Mouse (Mus musculus): ENCODE measurements around the gene Wwc2. TPM values are rescaled to one million over a fixed set of nuclear protein-coding genes. Genes with fewer than 3 reads are reported as not detected.
A peak's percentile ranks its signal among the peaks of the same experiment; 100 is the strongest.

Gene Wwc2
- polyA plus RNA-seq, 1 experiment from 2014 or later: 10.0 TPM

DNA sequence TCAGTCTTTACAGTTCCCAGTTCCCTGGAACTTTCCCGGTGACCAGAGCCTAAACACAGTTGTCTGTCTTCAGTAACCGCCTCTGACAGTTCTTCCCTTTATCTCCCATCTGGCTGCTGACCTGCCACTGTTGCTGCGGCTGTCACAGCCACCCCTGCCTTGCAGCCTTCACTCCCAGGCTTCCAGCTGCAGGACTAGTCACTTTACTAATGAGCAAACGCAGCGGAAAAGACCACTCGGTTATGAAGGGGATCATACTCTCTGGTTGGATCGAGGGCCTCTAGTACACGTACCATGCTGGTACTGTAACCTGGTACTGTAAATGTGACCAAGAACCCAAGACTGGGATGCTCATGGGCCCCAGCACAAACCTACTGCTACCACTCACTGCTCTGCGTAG lies 83.7 kb downstream of the Wwc2 start:
- Histone ChIP-seq H3K9me3 (peaks cover 6% of the 10 kb centered on the region; the same call in 1 of the 2 replicates), H3K27me3 (ENCODE audit: insufficient read depth, poor library complexity, severe bottlenecking) (no peaks in the 10 kb centered on the region), H3K36me3 (no peaks in the 10 kb centered on the region; the same call in 1 of the 2 replicates), H3K4me1 (replicated peaks) (no peaks in the 10 kb centered on the region; the same call in 1 of the 2 replicates), H3K27ac (no peak overlapping the region), H3K4me3 (no peak overlapping the region)
- DNase-seq (ENCODE audit: low spot score): no peak
- 88% methylated on average over 9 of the region's 9 CpGs for WGBS

DNA sequence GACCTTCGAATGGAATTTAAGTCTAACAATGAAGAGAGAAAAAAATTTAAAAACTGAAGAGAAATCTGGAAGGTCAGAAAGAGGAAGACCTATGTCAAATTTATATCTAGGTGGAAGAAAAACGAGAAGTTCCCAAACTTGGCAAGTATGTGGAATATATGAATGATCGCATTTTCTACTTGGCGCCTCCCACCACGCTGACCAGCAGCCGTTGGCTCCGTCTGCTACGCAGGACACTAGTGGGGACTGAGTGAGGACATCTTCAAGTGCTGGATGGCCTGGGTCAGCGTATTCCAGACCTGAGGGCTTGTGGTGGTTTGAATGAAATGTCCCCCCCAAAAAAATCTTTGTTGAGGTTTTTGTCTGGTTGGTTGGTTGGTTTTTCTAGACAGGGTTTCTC lies 84.6 kb downstream of the Wwc2 start:
- DNase-seq (ENCODE audit: low spot score): no peak
- Histone ChIP-seq H3K36me3 (no peaks in the 10 kb centered on the region; the same call in 1 of the 2 replicates), H3K4me3 (no peak overlapping the region), H3K4me1 (replicated peaks) (no peaks in the 10 kb centered on the region; the same call in 1 of the 2 replicates), H3K9me3 (peaks cover 6% of the 10 kb centered on the region; the same call in 1 of the 2 replicates), H3K27me3 (ENCODE audit: insufficient read depth, poor library complexity, severe bottlenecking) (no peaks in the 10 kb centered on the region), H3K27ac (no peak overlapping the region)
- WGBS: 96% methylated on average over 9 of the region's 9 CpGs

DNA sequence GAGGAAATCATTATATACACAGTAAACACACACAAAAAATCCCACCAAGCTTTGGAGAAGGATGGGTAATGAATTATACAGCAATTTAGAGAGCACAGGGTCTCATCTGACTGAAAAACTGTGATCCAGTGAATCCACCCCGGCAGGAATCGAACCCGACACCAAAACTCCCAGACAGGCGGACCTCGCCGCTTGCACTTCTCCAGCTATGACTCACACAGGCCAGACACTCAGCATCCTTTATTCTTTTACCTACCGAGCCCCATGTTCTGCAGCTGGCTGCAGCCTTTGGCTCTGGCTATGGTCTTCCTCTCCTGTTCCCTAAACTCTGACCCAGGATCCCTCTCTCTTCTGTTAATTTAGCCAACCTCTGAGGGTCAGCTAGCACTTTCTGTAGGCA lies 85.5 kb downstream of the Wwc2 start:
- no peak for DNase-seq (ENCODE audit: low spot score)
- Histone ChIP-seq H3K4me1 (replicated peaks) (no peaks in the 10 kb centered on the region; the same call in 1 of the 2 replicates), H3K27ac (no peak overlapping the region), H3K4me3 (no peak overlapping the region), H3K27me3 (ENCODE audit: insufficient read depth, poor library complexity, severe bottlenecking) (no peaks in the 10 kb centered on the region), H3K9me3 (peaks cover 6% of the 10 kb centered on the region; the same call in 1 of the 2 replicates), H3K36me3 (peaks cover 4% of the 10 kb centered on the region)
- WGBS: 94% methylated on average over 7 of the region's 7 CpGs

DNA sequence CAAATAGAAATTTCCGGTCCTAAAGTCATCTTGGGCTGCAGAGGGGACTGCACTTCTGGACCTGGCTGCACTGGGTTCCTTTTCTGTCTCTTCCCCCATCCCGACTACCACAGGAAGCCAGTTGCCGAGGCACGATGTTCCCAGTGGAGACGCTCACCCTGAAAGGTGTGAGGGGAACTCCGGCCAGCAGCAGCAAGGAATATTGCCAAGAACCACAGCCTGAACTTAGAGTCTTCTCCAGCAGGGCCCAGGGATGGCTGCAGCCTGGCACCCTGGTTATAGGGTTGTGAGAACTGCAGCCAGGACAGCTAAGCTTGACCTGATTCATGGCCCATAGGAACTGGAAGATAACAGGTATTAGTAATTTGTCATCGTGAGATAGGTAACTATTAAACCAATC lies 86.7 kb downstream of the Wwc2 start:
- no peak overlapping the region for H3K27ac ChIP-seq
- H3K9me3 ChIP-seq: no peaks in the 10 kb centered on the region
- no peaks in the 10 kb centered on the region; the same call in 1 of the 2 replicates for H3K4me1 ChIP-seq (replicated peaks)
- no peak for DNase-seq (ENCODE audit: low spot score)
- no peaks in the 10 kb centered on the region for H3K27me3 ChIP-seq (ENCODE audit: insufficient read depth, poor library complexity, severe bottlenecking)
- H3K4me3 ChIP-seq: no peak overlapping the region
- H3K36me3 ChIP-seq: peaks cover 5% of the 10 kb centered on the region
- 88% methylated on average over 7 of the region's 7 CpGs for WGBS

DNA sequence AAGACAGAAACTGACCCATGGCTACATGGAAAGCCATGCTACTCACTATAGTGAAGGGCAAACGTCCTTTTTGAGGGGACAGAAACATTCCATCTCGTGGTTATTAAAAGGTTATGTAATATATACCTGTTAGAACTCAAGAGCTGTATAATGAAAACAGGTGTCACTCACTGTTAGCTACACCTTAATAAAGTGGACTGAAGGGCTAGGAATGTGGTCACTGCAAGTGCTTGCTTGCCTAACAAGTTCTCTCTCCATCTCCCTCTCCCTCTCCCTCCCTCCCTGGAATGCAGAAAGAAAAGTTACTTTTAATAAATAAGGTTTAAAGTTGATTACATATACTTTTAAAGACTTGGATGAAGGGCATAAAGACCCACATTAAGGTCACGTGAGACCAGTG lies 88.0 kb downstream of the Wwc2 start:
- H3K36me3 ChIP-seq: peaks cover 5% of the 10 kb centered on the region
- H3K9me3 ChIP-seq: no peaks in the 10 kb centered on the region
- no peak overlapping the region for H3K4me3 ChIP-seq
- H3K4me1 ChIP-seq (replicated peaks): no peaks in the 10 kb centered on the region; the same call in 1 of the 2 replicates
- no peak overlapping the region for H3K27ac ChIP-seq
- no peak for DNase-seq (ENCODE audit: low spot score)
- no peaks in the 10 kb centered on the region for H3K27me3 ChIP-seq (ENCODE audit: insufficient read depth, poor library complexity, severe bottlenecking)
- WGBS: 92% methylated on average over 3 of the region's 3 CpGs

DNA sequence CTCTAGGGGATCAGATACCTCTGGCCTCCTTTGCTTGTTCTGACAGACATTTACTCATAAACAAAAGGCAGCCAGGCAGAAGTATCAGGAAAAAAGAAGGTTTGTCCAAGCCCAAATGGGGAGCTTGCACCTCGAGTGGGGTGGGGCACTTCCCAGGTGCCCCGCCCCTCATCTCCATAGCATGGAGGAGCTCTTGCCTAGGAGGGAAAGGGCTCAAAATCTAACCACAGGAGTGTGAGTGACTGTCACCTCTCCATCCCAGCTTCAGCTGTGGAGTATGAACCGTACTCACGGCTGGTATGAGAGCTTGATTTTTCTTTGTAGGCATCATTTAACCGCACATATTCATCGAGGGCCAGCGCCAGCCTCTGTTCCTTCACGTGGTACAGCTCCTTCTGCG lies 90.4 kb downstream of the Wwc2 start:
- Histone ChIP-seq H3K4me1 (replicated peaks) (no peaks in the 10 kb centered on the region), H3K9me3 (no peaks in the 10 kb centered on the region), H3K27ac (no peak overlapping the region), H3K4me3 (no peak overlapping the region), H3K36me3 (peaks cover 12% of the 10 kb centered on the region), H3K27me3 (ENCODE audit: insufficient read depth, poor library complexity, severe bottlenecking) (no peaks in the 10 kb centered on the region)
- no peak for DNase-seq (ENCODE audit: low spot score)
- 95% methylated on average over 9 of the region's 9 CpGs for WGBS

DNA sequence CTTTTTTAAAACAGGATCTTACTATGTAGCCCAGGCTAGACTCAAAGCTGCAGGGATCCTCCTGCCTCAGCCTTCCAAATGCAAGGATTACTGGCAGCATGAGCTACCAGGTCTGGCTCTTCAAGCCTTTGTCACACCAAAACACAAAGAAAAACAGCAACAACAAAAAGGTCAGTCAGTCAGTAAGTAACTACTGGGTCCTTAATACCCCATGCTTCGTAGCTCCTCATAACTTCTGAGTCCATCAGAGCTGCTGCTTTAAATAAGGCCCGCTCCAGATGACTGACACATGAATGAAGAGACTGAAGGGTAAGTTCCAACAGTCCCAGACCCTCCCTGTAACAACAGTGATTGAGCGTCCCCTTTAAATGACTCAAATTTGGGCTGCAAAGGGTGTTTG lies 90.8 kb downstream of the Wwc2 start:
- Histone ChIP-seq H3K27ac (no peak overlapping the region), H3K9me3 (no peaks in the 10 kb centered on the region), H3K4me1 (replicated peaks) (no peaks in the 10 kb centered on the region), H3K27me3 (ENCODE audit: insufficient read depth, poor library complexity, severe bottlenecking) (no peaks in the 10 kb centered on the region), H3K4me3 (no peak overlapping the region), H3K36me3 (peaks cover 12% of the 10 kb centered on the region)
- WGBS: 92% methylated on average over 3 of the region's 3 CpGs
- no peak for DNase-seq (ENCODE audit: low spot score)

DNA sequence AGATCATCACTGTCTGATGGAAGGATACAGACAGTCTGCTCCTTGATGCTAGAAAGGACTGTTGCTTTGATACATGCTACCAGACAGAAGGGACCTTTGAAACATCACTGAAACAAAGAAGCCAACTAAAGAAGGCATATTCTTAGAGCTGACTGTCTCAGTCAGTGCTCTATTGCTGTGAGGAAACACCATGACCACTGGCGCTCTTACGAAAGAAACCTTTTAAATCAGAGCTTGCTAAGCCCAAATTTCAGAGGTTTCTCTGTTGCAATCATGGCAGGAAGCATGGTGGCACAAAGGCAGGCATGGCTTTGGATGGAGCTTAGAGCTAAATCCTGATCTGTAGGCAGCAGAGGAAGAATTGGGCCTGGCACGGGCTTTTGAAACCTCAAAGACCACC lies 98.3 kb downstream of the Wwc2 start:
- Histone ChIP-seq H3K36me3 (peaks cover 14% of the 10 kb centered on the region), H3K9me3 (no peaks in the 10 kb centered on the region), H3K4me1 (replicated peaks) (peaks cover 25% of the 10 kb centered on the region), H3K27me3 (ENCODE audit: insufficient read depth, poor library complexity, severe bottlenecking) (no peaks in the 10 kb centered on the region), H3K27ac (no peak overlapping the region), H3K4me3 (no peak overlapping the region)
- no peak for DNase-seq (ENCODE audit: low spot score)
- 96% methylated on average over 3 of the region's 3 CpGs for WGBS

DNA sequence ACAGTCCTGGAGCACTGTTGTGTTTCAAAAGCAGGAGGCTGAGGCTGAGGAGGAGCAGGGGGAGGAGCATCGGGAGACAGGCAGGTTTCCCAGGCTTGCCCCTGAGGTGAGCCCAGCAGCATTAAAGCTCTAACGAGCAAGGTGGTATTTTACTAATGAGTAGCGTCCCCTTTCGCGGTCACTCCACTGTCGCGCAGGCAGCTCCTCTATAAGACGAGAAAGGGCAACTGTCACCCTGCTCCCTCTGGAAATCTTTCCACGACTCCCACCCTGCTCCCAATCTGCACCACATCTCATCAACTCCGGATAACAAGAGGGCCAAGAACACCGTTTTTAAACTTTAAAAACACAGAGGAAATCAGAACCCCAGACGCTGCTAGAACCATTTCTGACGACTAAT lies 99.1 kb downstream of the Wwc2 start:
- Histone ChIP-seq H3K4me3 (no peak overlapping the region), H3K4me1 (replicated peaks) (peaks cover 26% of the 10 kb centered on the region)
- 79% methylated on average over 13 of the region's 13 CpGs for WGBS

DNA sequence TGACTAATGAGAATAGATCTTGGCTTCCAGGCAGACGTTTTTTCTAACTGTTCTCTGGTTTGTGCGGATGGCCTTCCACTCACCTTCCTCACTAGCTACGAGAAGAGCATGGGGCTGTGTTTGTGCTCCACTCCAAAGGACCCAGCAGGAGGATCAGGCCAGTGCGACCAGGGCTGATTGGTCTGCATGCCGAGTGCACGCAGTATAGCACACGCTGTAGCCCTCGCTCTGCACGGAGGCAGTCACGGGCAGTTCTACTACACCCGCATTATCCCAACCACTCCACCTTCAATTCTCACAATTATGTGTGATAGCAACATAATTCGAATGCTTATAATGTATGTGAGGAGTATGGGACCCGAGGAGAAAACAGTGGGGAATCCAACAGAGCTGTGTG lies 99.9 kb downstream of the Wwc2 start:
- 84% methylated on average over 13 of the region's 13 CpGs for WGBS
- no peak for DNase-seq (ENCODE audit: low spot score)
- peaks cover 16% of the 10 kb centered on the region; the same call in 1 of the 2 replicates for H3K36me3 ChIP-seq
- no peak overlapping the region for H3K4me3 ChIP-seq
- H3K4me1 ChIP-seq (replicated peaks): peaks cover 26% of the 10 kb centered on the region
- H3K27ac ChIP-seq: no peak overlapping the region
- H3K9me3 ChIP-seq: no peaks in the 10 kb centered on the region
- H3K27me3 ChIP-seq (ENCODE audit: insufficient read depth, poor library complexity, severe bottlenecking): no peaks in the 10 kb centered on the region

More for the DNA sequence above, 99.1 kb downstream of the Wwc2 start:
- no peak for DNase-seq (ENCODE audit: low spot score)
- Histone ChIP-seq H3K9me3 (no peaks in the 10 kb centered on the region), H3K36me3 (peaks cover 16% of the 10 kb centered on the region), H3K27ac (no peak overlapping the region), H3K27me3 (ENCODE audit: insufficient read depth, poor library complexity, severe bottlenecking) (no peaks in the 10 kb centered on the region)

DNA sequence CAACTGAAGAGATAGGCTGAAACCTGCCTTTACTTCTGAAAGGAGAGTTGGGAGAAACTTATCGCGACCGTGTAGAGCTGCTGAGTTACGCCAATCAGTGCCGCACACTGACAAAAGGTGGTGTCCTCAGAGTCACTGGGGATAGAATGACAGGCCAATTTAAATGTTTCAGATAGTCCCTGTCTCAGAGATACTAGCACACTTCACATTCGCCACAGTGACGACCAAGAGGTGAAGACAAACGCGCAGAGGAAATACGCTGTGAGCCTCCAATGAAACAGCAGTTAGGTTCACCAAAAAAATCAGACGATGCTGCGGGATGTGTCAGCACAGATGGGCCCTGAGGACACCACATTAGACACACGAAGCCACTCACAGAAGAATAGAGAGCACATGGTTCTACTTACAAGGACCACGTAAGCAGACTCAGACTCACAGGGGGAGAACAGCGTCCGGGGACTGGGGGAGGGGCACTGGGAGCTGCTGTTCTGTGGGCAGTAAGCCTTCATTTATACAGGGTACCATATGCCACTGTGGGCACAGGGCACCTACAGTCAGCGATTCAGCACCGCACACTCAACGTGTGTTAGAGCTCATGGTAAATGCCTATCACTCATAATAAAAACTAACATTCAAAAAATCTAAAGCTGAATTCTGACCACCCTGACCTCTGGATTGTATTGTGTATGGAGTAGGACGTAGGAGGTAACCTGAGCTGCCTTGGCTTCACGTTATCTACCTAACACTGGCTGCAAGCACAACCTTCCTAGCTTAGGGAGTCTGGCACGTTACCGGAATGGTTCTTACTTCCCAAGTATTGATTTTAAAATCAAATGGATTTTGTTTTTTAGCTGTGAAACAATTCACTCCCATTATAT lies 100.5 kb downstream of the Wwc2 start:
- no peak overlapping the region for H3K4me3 ChIP-seq
- H3K27ac ChIP-seq: no peak overlapping the region
- WGBS: 59% methylated on average over 23 of the region's 23 CpGs
- no peaks in the 10 kb centered on the region for H3K9me3 ChIP-seq
- H3K4me1 ChIP-seq (replicated peaks): peaks cover 26% of the 10 kb centered on the region
- no peak for DNase-seq (ENCODE audit: low spot score)
- peaks cover 16% of the 10 kb centered on the region; the same call in 1 of the 2 replicates for H3K36me3 ChIP-seq
- H3K27me3 ChIP-seq (ENCODE audit: insufficient read depth, poor library complexity, severe bottlenecking): no peaks in the 10 kb centered on the region

DNA sequence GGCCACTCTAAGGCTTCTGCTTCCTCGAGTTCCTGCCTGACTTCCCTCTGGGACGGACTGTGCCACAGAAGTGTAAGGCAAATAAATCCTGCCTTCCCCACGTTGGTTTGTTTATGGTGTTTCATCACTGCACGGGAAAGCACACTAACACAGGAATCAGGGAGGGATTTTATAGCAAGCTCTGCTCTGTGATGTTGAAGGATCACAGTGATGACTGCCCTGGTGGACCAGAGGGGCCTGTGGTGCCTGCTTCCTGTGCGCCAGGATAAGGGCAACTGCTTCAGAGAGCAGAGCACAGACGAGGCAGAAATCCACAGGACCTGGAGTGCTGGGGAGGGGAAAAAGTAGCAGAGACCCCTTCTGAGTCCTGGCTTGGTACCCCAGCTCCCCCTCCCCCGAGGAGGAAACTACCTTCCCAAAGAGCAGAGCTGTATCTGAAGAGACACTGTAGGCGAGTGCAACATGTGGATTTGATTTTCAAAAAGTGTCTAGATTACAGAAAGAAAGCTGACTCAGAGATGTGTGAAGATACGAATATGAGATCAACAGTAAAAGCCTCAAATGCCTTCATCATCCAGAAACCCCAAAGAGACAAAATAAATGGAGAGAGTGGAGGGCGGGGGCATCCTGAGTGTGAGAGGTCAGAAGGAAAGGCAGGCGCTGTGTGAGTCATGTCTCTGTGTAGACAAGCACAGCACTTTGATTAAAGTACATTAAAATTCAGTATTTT lies 101.7 kb downstream of the Wwc2 start:
- WGBS: 67% methylated on average over 11 of the region's 11 CpGs
- Histone ChIP-seq H3K36me3 (peaks cover 19% of the 10 kb centered on the region; the same call in 1 of the 2 replicates), H3K27me3 (ENCODE audit: insufficient read depth, poor library complexity, severe bottlenecking) (no peaks in the 10 kb centered on the region), H3K9me3 (no peaks in the 10 kb centered on the region), H3K4me1 (replicated peaks) (peaks cover 26% of the 10 kb centered on the region), H3K4me3 (no peak overlapping the region), H3K27ac (peak overlapping the region; percentile 50; the same call in 1 of the 2 replicates)
- no peak for DNase-seq (ENCODE audit: low spot score)

DNA sequence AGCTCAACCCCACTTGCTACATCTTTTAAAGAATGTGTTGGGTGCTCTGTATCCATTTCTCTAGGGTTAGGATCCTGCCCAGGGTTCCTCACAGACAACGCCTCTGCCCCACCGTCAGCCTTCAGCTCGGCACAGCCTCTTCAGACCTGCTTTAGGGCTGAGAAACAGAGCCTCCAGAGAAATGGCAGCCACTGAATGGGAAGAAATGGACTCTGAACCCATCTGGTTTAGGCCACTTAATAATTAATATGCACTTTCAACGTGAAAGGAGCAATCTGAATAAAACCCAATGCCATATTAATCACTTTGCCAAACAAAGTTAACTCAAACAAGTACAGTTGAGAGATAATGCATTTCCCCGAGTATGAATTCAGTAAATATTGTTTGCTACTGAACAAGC lies 106.4 kb downstream of the Wwc2 start:
- Histone ChIP-seq H3K27me3 (ENCODE audit: insufficient read depth, poor library complexity, severe bottlenecking) (no peaks in the 10 kb centered on the region), H3K4me3 (no peak overlapping the region), H3K36me3 (peaks cover 30% of the 10 kb centered on the region), H3K27ac (no peak overlapping the region), H3K4me1 (replicated peaks) (peaks cover 6% of the 10 kb centered on the region; the same call in 1 of the 2 replicates), H3K9me3 (no peaks in the 10 kb centered on the region)
- WGBS: 90% methylated on average over 5 of the region's 5 CpGs
- no peak for DNase-seq (ENCODE audit: low spot score)

Data from hindbrain, embryonic 10.5 days (tissue).